Comparison of ENCODE assay signal across 22 mouse cellular contexts in the genomic region with DNA sequence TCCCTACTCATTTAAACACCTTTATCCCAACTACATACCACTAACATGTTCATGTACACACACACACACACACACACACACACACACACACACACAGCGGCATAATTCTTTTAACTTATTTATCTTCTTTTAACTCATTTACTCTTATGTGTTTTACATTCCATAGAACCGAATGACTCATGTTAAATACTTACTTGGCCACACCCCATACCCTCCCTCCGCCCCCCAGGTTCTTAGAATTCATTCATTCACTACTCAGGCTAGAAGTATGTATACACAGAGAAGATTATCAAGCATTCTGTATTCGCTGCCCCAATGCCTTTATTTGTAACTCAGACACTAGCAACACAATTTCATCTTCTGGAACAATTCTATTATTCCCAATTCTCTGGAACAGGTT. TPM values are rescaled to one million over a fixed set of nuclear protein-coding genes. Genes with fewer than 3 reads are reported as not detected.
DNase-seq lines count a peak whose midpoint lies in the region; ATAC-seq lines count a peak whose summit lies in the region.
"Had no signal": no experiment of that assay in that cellular context is flagged by ENCODE, and none has a peak within 500 bp of the region (broad histone marks: within the 10 kb centered on the region; RNA-seq: fewer than 3 reads in every experiment).

No protein-coding gene starts in this region.

- intact Hi-C loops in heart, postnatal 10 days (cut with DNase I) = no loop called here

- no peak overlapping the region for H3K4me3 ChIP-seq in heart, embryonic 11.5 days (ENCODE audit: low read depth, low read length)
- no peak overlapping the region for H3K4me3 ChIP-seq in stomach, embryonic 15.5 days (replicated peaks)
- H3K4me3 ChIP-seq in forebrain, embryonic 13.5 days = no peak overlapping the region
- H3K4me3 ChIP-seq: embryonic facial prominence, embryonic 12.5 days; heart, embryonic 10.5 days; hindbrain, embryonic 15.5 days; intestine, embryonic 15.5 days; lung, embryonic 15.5 days had no signal

- H3K27me3 ChIP-seq in heart, embryonic 11.5 days (ENCODE audit: control insufficient read depth, insufficient read depth, low read length) = no peaks in the 10 kb centered on the region
- H3K27me3 ChIP-seq in stomach, embryonic 15.5 days (replicated peaks) = no peaks in the 10 kb centered on the region
- H3K27me3 ChIP-seq in forebrain, embryonic 13.5 days = no peaks in the 10 kb centered on the region
- H3K27me3 ChIP-seq: embryonic facial prominence, embryonic 12.5 days; hindbrain, embryonic 15.5 days; intestine, embryonic 15.5 days; lung, embryonic 15.5 days had no signal

- H3K4me1 ChIP-seq in heart, embryonic 11.5 days (ENCODE audit: control insufficient read depth, insufficient read depth, low read length) = no peaks in the 10 kb centered on the region
- no peaks in the 10 kb centered on the region for H3K4me1 ChIP-seq in stomach, embryonic 15.5 days
- H3K4me1 ChIP-seq in forebrain, embryonic 13.5 days = 0 out of 2 replicates have a peak, but pooled peaks cover 3% of the 10 kb centered on the region
- H3K4me1 ChIP-seq: hindbrain, embryonic 15.5 days; intestine, embryonic 15.5 days had no signal

- H3K27ac ChIP-seq in heart, embryonic 11.5 days (ENCODE audit: low read depth, low read length) = no peak overlapping the region
- H3K27ac ChIP-seq in stomach, embryonic 15.5 days = no peak overlapping the region
- H3K27ac ChIP-seq in forebrain, embryonic 13.5 days = no peak overlapping the region
- H3K27ac ChIP-seq: embryonic facial prominence, embryonic 12.5 days; heart, embryonic 10.5 days; hindbrain, embryonic 15.5 days; intestine, embryonic 15.5 days; lung, embryonic 15.5 days had no signal

- peak; percentile 42; the same call in 1 of the 2 replicates for ATAC-seq in heart, embryonic 11.5 days (replicated peaks; ENCODE audit: insufficient number of reproducible peaks, low FRiP score, low TSS enrichment)
- ATAC-seq in erythroid progenitor cell, adult 5-6 weeks (replicated peaks; ENCODE audit: low FRiP score, poor library complexity, severe bottlenecking) = peak; percentile 44; the same call in 1 of the 2 replicates
- ATAC-seq in stomach, embryonic 15.5 days (ENCODE audit: insufficient read depth, low FRiP score, low read depth) = 0 out of 2 replicates have a peak, but pooled peaks have one; percentile 65
- no peak for ATAC-seq in forebrain, embryonic 13.5 days
- ATAC-seq: CD4-positive, CD25-positive, alpha-beta regulatory T cell, adult 4 months; forebrain, embryonic 16.5 days; intestine, embryonic 15.5 days had no signal

- H3K9me3 ChIP-seq in heart, embryonic 11.5 days (replicated peaks; ENCODE audit: control insufficient read depth, low read length) = no peaks in the 10 kb centered on the region; the same call in 1 of the 2 replicates
- H3K9me3 ChIP-seq in stomach, embryonic 15.5 days = no peaks in the 10 kb centered on the region
- peaks cover 6% of the 10 kb centered on the region; the same call in 1 of the 2 replicates for H3K9me3 ChIP-seq in forebrain, embryonic 13.5 days (replicated peaks)
- H3K9me3 ChIP-seq: heart, embryonic 10.5 days; hindbrain, embryonic 15.5 days; intestine, embryonic 15.5 days; lung, embryonic 15.5 days had no signal

- WGBS in heart, embryonic 11.5 days (ENCODE audit: insufficient replicate concordance) = 81% methylated on average over 4 of the region's 4 CpGs
- 78% methylated on average over 4 of the region's 4 CpGs for WGBS in stomach, embryonic 15.5 days
- 93% methylated on average over 4 of the region's 4 CpGs for WGBS in forebrain, embryonic 13.5 days

- H3K9ac ChIP-seq in heart, embryonic 11.5 days (ENCODE audit: low read depth, low read length) = no peak overlapping the region
- no peak overlapping the region for H3K9ac ChIP-seq in stomach, embryonic 15.5 days
- no peak overlapping the region for H3K9ac ChIP-seq in forebrain, embryonic 13.5 days
- H3K9ac ChIP-seq: embryonic facial prominence, embryonic 12.5 days; hindbrain, embryonic 15.5 days; intestine, embryonic 15.5 days; lung, embryonic 15.5 days had no signal

- peaks cover 4% of the 10 kb centered on the region for H3K36me3 ChIP-seq in heart, embryonic 11.5 days (ENCODE audit: control insufficient read depth, insufficient read depth, low read length)
- H3K36me3 ChIP-seq in stomach, embryonic 15.5 days = no peaks in the 10 kb centered on the region
- H3K36me3 ChIP-seq in forebrain, embryonic 13.5 days (ENCODE audit: poor library complexity, severe bottlenecking) = peaks cover 16% of the 10 kb centered on the region
- H3K36me3 ChIP-seq: hindbrain, embryonic 15.5 days; intestine, embryonic 15.5 days; lung, embryonic 15.5 days had no signal

- no peak for DNase-seq in heart, postnatal 10 days
- peak; percentile 29 for DNase-seq in Muller cell, postnatal 12 days (ENCODE audit: inconsistent ontology term)
- DNase-seq in thymus, postnatal 14 days = no peak
- no peak for DNase-seq in cerebellum, adult 8-10 months
- DNase-seq: adrenal gland, postnatal 36 days; cerebellum, adult 9-10 months; kidney, adult 9 months; kidney, postnatal 4 days; layer of hippocampus, adult 9-11 months; thymus, adult 18-20 months had no signal

- no peak overlapping the region; the same call in 1 of the 2 replicates for H3K4me2 ChIP-seq in heart, embryonic 11.5 days
- H3K4me2 ChIP-seq in stomach, embryonic 15.5 days = no peak overlapping the region
- no peak overlapping the region for H3K4me2 ChIP-seq in forebrain, embryonic 13.5 days
- H3K4me2 ChIP-seq: embryonic facial prominence, embryonic 12.5 days; hindbrain, embryonic 15.5 days; intestine, embryonic 15.5 days; lung, embryonic 15.5 days; midbrain, embryonic 11.5 days had no signal

RNA-seq across cellular contexts. Expression of a gene that starts 10.7 kb away (rescaled TPM):
- 27.8 and 32.0 TPM in 2 replicates for polyA plus RNA-seq in heart, embryonic 11.5 days (2014; fragmentation: Nextera tagmentation; extraction: Ambion mirVana)
- total RNA-seq in heart, postnatal 10 days (2021) = 10 to 100 TPM; 93.6 to 97.2 TPM
- 139 and 143 TPM in 2 replicates for total RNA-seq in erythroid progenitor cell, adult 5-6 weeks (2015; ENCODE audit: low replicate concordance)
- total RNA-seq in erythroid progenitor cell, adult 5-6 weeks (2017; ENCODE audit: low replicate concordance) = 235 and 242 TPM in 2 replicates
- polyA plus RNA-seq in stomach, embryonic 15.5 days (2015; fragmentation: Nextera tagmentation; extraction: Ambion mirVana) = 19.6 and 20.0 TPM in 2 replicates
- polyA plus RNA-seq in forebrain, embryonic 13.5 days (2015; fragmentation: Nextera tagmentation; extraction: Ambion mirVana) = 27.4 and 34.3 TPM in 2 replicates
